In genomic region chr5:123947041-123947761, GRCm38 (mm10) we compare ENCODE assay signal across 9 mouse cellular contexts. TPM values are rescaled to one million over a fixed set of nuclear protein-coding genes. Genes with fewer than 3 reads are reported as not detected.
DNase-seq lines count a peak whose midpoint lies in the region; ATAC-seq lines count a peak whose summit lies in the region.
"Had no signal": no experiment of that assay in that cellular context is flagged by ENCODE, and none has a peak within 500 bp of the region (broad histone marks: within the 10 kb centered on the region; RNA-seq: fewer than 3 reads in every experiment).

No protein-coding gene starts in this region.

- no peak overlapping the region for H3K27ac ChIP-seq in midbrain, embryonic 14.5 days (replicated peaks; ENCODE audit: low read depth, low read length)
- H3K27ac ChIP-seq in midbrain, embryonic 15.5 days, result no peak overlapping the region
- H3K27ac ChIP-seq: neural tube, embryonic 13.5 days had no signal

- H3K36me3 ChIP-seq in midbrain, embryonic 14.5 days (ENCODE audit: control insufficient read depth, insufficient read depth, low read length), result no peaks in the 10 kb centered on the region
- no peaks in the 10 kb centered on the region for H3K36me3 ChIP-seq in midbrain, embryonic 15.5 days (replicated peaks)
- H3K36me3 ChIP-seq: neural tube, embryonic 13.5 days had no signal

- intact Hi-C loops in gastrocnemius, postnatal 36 days (cut with DNase I), result loop anchor here (1.0 kb wide), 1 partner anchor 46 kb away; no protein-coding TSS in a partner anchor

- WGBS in midbrain, embryonic 14.5 days, result 56% methylated on average over 7 of the region's 7 CpGs
- 57% methylated on average over 7 of the region's 7 CpGs for WGBS in midbrain, embryonic 15.5 days

- no peaks in the 10 kb centered on the region for H3K27me3 ChIP-seq in midbrain, embryonic 14.5 days (ENCODE audit: control insufficient read depth, insufficient read depth, low read length)
- H3K27me3 ChIP-seq in midbrain, embryonic 15.5 days (replicated peaks), result no peaks in the 10 kb centered on the region

- DNase-seq in gastrocnemius, adult 18-20 months (ENCODE audit: low spot score), result peak; percentile 59
- no peak for DNase-seq in gastrocnemius, postnatal 36 days
- peak; percentile 92 for DNase-seq in midbrain, embryonic 14.5 days
- DNase-seq in embryo, embryonic 10 days (ENCODE audit: low spot score), result peak; percentile 78
- peak; percentile 71 for DNase-seq in lung, postnatal 25 days (ENCODE audit: low spot score)
- no peak for DNase-seq in layer of hippocampus, postnatal 36 days
- DNase-seq in urinary bladder, adult 2 months (ENCODE audit: low spot score), result no peak

- H3K4me1 ChIP-seq in midbrain, embryonic 14.5 days (ENCODE audit: control insufficient read depth, insufficient read depth, low read length), result no peaks in the 10 kb centered on the region
- H3K4me1 ChIP-seq in midbrain, embryonic 15.5 days, result no peaks in the 10 kb centered on the region
- H3K4me1 ChIP-seq: neural tube, embryonic 13.5 days had no signal

- no peaks in the 10 kb centered on the region for H3K9me3 ChIP-seq in midbrain, embryonic 14.5 days (ENCODE audit: control insufficient read depth, low read length)
- no peaks in the 10 kb centered on the region for H3K9me3 ChIP-seq in midbrain, embryonic 15.5 days
- H3K9me3 ChIP-seq: neural tube, embryonic 13.5 days had no signal

- H3K4me3 ChIP-seq in midbrain, embryonic 14.5 days (replicated peaks; ENCODE audit: low read depth, low read length), result no peak overlapping the region
- no peak overlapping the region for H3K4me3 ChIP-seq in midbrain, embryonic 15.5 days
- H3K4me3 ChIP-seq: neural tube, embryonic 13.5 days had no signal

- H3K4me2 ChIP-seq in midbrain, embryonic 14.5 days (ENCODE audit: low read length), result no peak overlapping the region
- no peak overlapping the region for H3K4me2 ChIP-seq in midbrain, embryonic 15.5 days
- H3K4me2 ChIP-seq: neural tube, embryonic 13.5 days had no signal

- ATAC-seq in midbrain, embryonic 14.5 days (ENCODE audit: low FRiP score, low TSS enrichment), result no peak
- no peak for ATAC-seq in midbrain, embryonic 15.5 days (replicated peaks)

- no peak overlapping the region for H3K9ac ChIP-seq in midbrain, embryonic 14.5 days (replicated peaks; ENCODE audit: low read length)
- H3K9ac ChIP-seq in midbrain, embryonic 15.5 days, result no peak overlapping the region
- H3K9ac ChIP-seq: neural tube, embryonic 13.5 days had no signal

RNA-seq across cellular contexts. Expression of gene Ccdc62, which starts 16.7 kb away (rescaled TPM):
- 1 to 10 TPM; 1.4 to 1.6 TPM for total RNA-seq in gastrocnemius, adult 18-20 months (2021)
- 1 to 10 TPM; 1.1 to 1.6 TPM for total RNA-seq in gastrocnemius, postnatal 36 days (2021)
- 4.3 and 4.6 TPM in 2 replicates for polyA plus RNA-seq in midbrain, embryonic 14.5 days (2014; fragmentation: Nextera tagmentation; extraction: Ambion mirVana)
- polyA plus RNA-seq in midbrain, embryonic 15.5 days (2015; fragmentation: Nextera tagmentation; extraction: Ambion mirVana), result 4.4 and 6.7 TPM in 2 replicates
- total RNA-seq in layer of hippocampus, postnatal 36 days (2021), result 1 to 10 TPM; 2.5 TPM
- 10.9 and 15.4 TPM in 2 replicates for polyA plus RNA-seq in urinary bladder, adult 2 months (2012; rRNA removed)

RNA-seq across cellular contexts. Expression of gene Gm43518, which starts 20.0 kb away (rescaled TPM):
- total RNA-seq in gastrocnemius, adult 18-20 months (2021), result not detected
- under 1 TPM in 1 of 2 experiments, not detected in 1; 0.47 TPM for total RNA-seq in gastrocnemius, postnatal 36 days (2021)
- 2.0 and 2.3 TPM in 2 replicates for polyA plus RNA-seq in midbrain, embryonic 14.5 days (2014; fragmentation: Nextera tagmentation; extraction: Ambion mirVana)
- polyA plus RNA-seq in midbrain, embryonic 15.5 days (2015; fragmentation: Nextera tagmentation; extraction: Ambion mirVana), result 5.4 and 7.6 TPM in 2 replicates
- 1 to 10 TPM in 1 of 2 experiments, under 1 TPM in 1; 0.91 to 1.7 TPM for total RNA-seq in layer of hippocampus, postnatal 36 days (2021)
- 2.3 and 2.8 TPM in 2 replicates for polyA plus RNA-seq in urinary bladder, adult 2 months (2012; rRNA removed)

RNA-seq across cellular contexts. Expression of gene Hip1r, which starts 26.2 kb away (rescaled TPM):
- total RNA-seq in gastrocnemius, adult 18-20 months (2021), result 10 to 100 TPM in 1 of 2 experiments, 1 to 10 TPM in 1; 9.4 to 19.6 TPM
- 1 to 10 TPM; 7.2 to 8.1 TPM for total RNA-seq in gastrocnemius, postnatal 36 days (2021)
- polyA plus RNA-seq in midbrain, embryonic 14.5 days (2014; fragmentation: Nextera tagmentation; extraction: Ambion mirVana), result 22.5 and 24.7 TPM in 2 replicates
- polyA plus RNA-seq in midbrain, embryonic 15.5 days (2015; fragmentation: Nextera tagmentation; extraction: Ambion mirVana), result 29.8 and 30.7 TPM in 2 replicates
- total RNA-seq in layer of hippocampus, postnatal 36 days (2021), result 10 to 100 TPM; 39.4 to 41.2 TPM
- 53.9 and 54.0 TPM in 2 replicates for polyA plus RNA-seq in urinary bladder, adult 2 months (2012; rRNA removed)

RNA-seq across cellular contexts. Expression of gene Denr, which starts 40.2 kb away (rescaled TPM):
- total RNA-seq in gastrocnemius, adult 18-20 months (2021), result 10 to 100 TPM; 48.6 to 59.9 TPM
- total RNA-seq in gastrocnemius, postnatal 36 days (2021), result 10 to 100 TPM; 40.7 to 42.5 TPM
- polyA plus RNA-seq in midbrain, embryonic 14.5 days (2014; fragmentation: Nextera tagmentation; extraction: Ambion mirVana), result 118 and 132 TPM in 2 replicates
- 114 and 129 TPM in 2 replicates for polyA plus RNA-seq in midbrain, embryonic 15.5 days (2015; fragmentation: Nextera tagmentation; extraction: Ambion mirVana)
- 10 to 100 TPM; 60.2 to 67.8 TPM for total RNA-seq in layer of hippocampus, postnatal 36 days (2021)
- 36.5 and 38.1 TPM in 2 replicates for polyA plus RNA-seq in urinary bladder, adult 2 months (2012; rRNA removed)

Comparison
In these comparisons a context has a peak if more than half of its experiments do, and no peak if none do; other contexts are left out.
1. DNase-seq: peak in gastrocnemius, adult 18-20 months (single experiment), midbrain, embryonic 14.5 days (single experiment), embryo, embryonic 10 days (single experiment) and lung, postnatal 25 days (single experiment); none in gastrocnemius, postnatal 36 days (0 of 2), layer of hippocampus, postnatal 36 days (0 of 2) and urinary bladder, adult 2 months (single experiment).